Mouse (Mus musculus): Measurements from ENCODE around the gene Syap1.
"Not testable (repeated sequence)": the region's sequence is repeated elsewhere in the genome, so short reads cannot be mapped to it uniquely, and the experiment has no call there.

Gene Syap1

GRCm38 (mm10) chrX:162887931-162888511 is at the start of gene Syap1:
Gene Syap1 (minus strand): TSS chrX:162888447.
- peak; percentile 92 for DNase-seq

- no peak for DNase-seq
Measured at GRCm38 (mm10) chrX:162931467-162931866, 43.2 kb upstream of the Syap1 start.

- DNase-seq, result no peak
Measured at GRCm38 (mm10) chrX:162921487-162922125, 33.4 kb upstream of the Syap1 start.

GRCm38 (mm10) chrX:162915697-162916096 is 27.4 kb upstream of the Syap1 start:
- DNase-seq, result peak; percentile 73 to 75

GRCm38 (mm10) chrX:162913651-162914050 is 25.4 kb upstream of the Syap1 start:
- DNase-seq, result no peak

GRCm38 (mm10) chrX:162907554-162907953 is 19.3 kb upstream of the Syap1 start:
- no peak for DNase-seq

GRCm38 (mm10) chrX:162902040-162902734 is 13.9 kb upstream of the Syap1 start:
- peak; percentile 50 to 58 for DNase-seq

- peak; percentile 73 to 80 for DNase-seq
Measured at GRCm38 (mm10) chrX:162901371-162902039, 13.3 kb upstream of the Syap1 start.

- DNase-seq, result no peak
Measured at GRCm38 (mm10) chrX:162900938-162901337, 12.7 kb upstream of the Syap1 start, which contains the start of gene Ctps2. Gene Ctps2 (plus strand): TSS chrX:162901238.

- DNase-seq, result peak; percentile 11 to 36
Measured at GRCm38 (mm10) chrX:162888575-162889223, 452 bp upstream of the Syap1 start.

- DNase-seq, result no peak
Measured at GRCm38 (mm10) chrX:162878236-162878635, 10.0 kb downstream of the Syap1 start.

GRCm38 (mm10) chrX:162873761-162874160 is 14.5 kb downstream of the Syap1 start:
- no peak for DNase-seq

GRCm38 (mm10) chrX:162871734-162872517 is 16.3 kb downstream of the Syap1 start:
- peak; percentile 45 to 47 for DNase-seq

- no peak for DNase-seq
Measured at GRCm38 (mm10) chrX:162868294-162868965, 19.8 kb downstream of the Syap1 start.

GRCm38 (mm10) chrX:162848682-162849081 is 39.6 kb downstream of the Syap1 start:
- no peak for DNase-seq

GRCm38 (mm10) chrX:162845531-162845930 is 42.7 kb downstream of the Syap1 start:
- DNase-seq, result no peak

- DNase-seq, result peak; percentile 48 to 61
Measured at GRCm38 (mm10) chrX:162844447-162845100, 43.7 kb downstream of the Syap1 start.

GRCm38 (mm10) chrX:162832101-162832500 is 56.1 kb downstream of the Syap1 start:
- DNase-seq, result no peak

GRCm38 (mm10) chrX:162831542-162831941 is 56.7 kb downstream of the Syap1 start:
- DNase-seq, result no peak

GRCm38 (mm10) chrX:162831036-162831435 is 57.2 kb downstream of the Syap1 start:
- no peak for DNase-seq

GRCm38 (mm10) chrX:162830313-162830712 is 57.9 kb downstream of the Syap1 start:
- not testable (repeated sequence) for DNase-seq
